Mouse (Mus musculus) midbrain, embryonic 16.5 days (tissue): ENCODE results near the gene 1700016H13Rik. TPM values are rescaled to one million over a fixed set of nuclear protein-coding genes. Genes with fewer than 3 reads are reported as not detected.

ENCODE experiments used
- ATAC-seq: fragments of 200-750 bp; cut with Nextera tagmentation; 2 replicates; pipeline ENCODE4 v1.8.0; 2017; ENCODE audit warnings: moderate TSS enrichment
- H3K27ac ChIP-seq: fragments of 300-500 bp; sonication (generic); 2 replicates; pipeline ENCODE4 v1.5.1; 2014; ENCODE audit warnings: mild to moderate bottlenecking, low read length, mixed read lengths
- H3K27me3 ChIP-seq: fragments of 300-500 bp; sonication (generic); 2 replicates; pipeline ENCODE4 v1.6.1; 2014; ENCODE audit warnings: low read depth, low read length, mixed read lengths; ENCODE audit not compliant: control insufficient read depth, insufficient read depth
- H3K36me3 ChIP-seq: fragments of 300-500 bp; sonication (generic); 2 replicates; pipeline ENCODE4 v1.6.1; 2014; ENCODE audit warnings: mild to moderate bottlenecking, low read length, moderate library complexity, mixed read lengths; ENCODE audit not compliant: control insufficient read depth, insufficient read depth
- H3K4me1 ChIP-seq: fragments of 300-500 bp; sonication (generic); 2 replicates; pipeline ENCODE4 v1.6.1; 2014; ENCODE audit warnings: mild to moderate bottlenecking, low read length, mixed read lengths; ENCODE audit not compliant: control insufficient read depth, insufficient read depth
- H3K4me2 ChIP-seq: fragments of 300-500 bp; sonication (generic); 2 replicates; pipeline ENCODE4 v1.6.1; 2014; ENCODE audit warnings: mild to moderate bottlenecking, low read length, mixed read lengths
- H3K4me3 ChIP-seq: fragments of 300-500 bp; sonication (generic); 2 replicates; pipeline ENCODE4 v1.5.1; 2014; ENCODE audit warnings: low read depth, mild to moderate bottlenecking, low read length, moderate library complexity, mixed read lengths
- H3K9ac ChIP-seq: fragments of 300-500 bp; sonication (generic); 2 replicates; pipeline ENCODE4 v1.6.1; 2014; ENCODE audit warnings: low read depth, low read length, mixed read lengths
- H3K9me3 ChIP-seq: fragments of 300-500 bp; sonication (generic); replicated peaks from 2 replicates; pipeline ENCODE4 v1.6.1; 2014; ENCODE audit warnings: mild to moderate bottlenecking, low read length, mixed read lengths; ENCODE audit not compliant: control insufficient read depth, poor library complexity, severe bottlenecking
- WGBS: fragments of 180-500 bp; shearing (Covaris S2); extraction: QIAGEN DNeasy Blood & Tissue Kit; methylation state at CpG from one replicate; pipeline ENCODE4 v1.1.7; 2014; 5-methylcytosine and 5-hydroxymethylcytosine counted together
- polyA plus RNA-seq: library from polyadenylated mRNA; unstranded; fragments of >200 nt; fragmentation: Nextera tagmentation; extraction: Ambion mirVana; gene quantifications from 2 replicates; pipeline ENCODE4 v1.2.1, GENCODE M21; 2015

The 1700016H13Rik gene
- polyA plus RNA-seq, 1 experiment from 2014 or later = 0.29 TPM

DNA sequence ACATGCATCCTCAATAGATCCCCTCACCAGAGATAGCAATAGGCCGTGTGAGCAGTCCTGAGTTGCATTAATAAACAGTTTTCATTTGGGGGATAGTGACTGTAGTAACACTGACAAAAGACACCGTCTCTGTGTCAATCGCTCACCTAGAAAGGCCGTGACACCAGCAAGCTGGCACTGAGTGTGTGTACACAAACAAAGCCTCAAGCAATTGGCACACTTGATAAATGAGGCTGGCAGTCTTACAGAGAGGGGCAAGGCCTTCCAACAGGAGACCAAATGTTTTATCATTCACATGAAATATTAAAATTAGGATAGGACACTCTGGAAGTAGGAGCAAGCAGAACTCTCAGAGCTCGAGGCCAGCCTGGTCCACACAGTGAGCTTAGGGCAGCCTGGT is 33.5 kb downstream of the 1700016H13Rik start:
- H3K9me3 ChIP-seq = no peaks in the 10 kb centered on the region
- H3K4me1 ChIP-seq = no peaks in the 10 kb centered on the region
- no peaks in the 10 kb centered on the region for H3K36me3 ChIP-seq
- H3K4me2 ChIP-seq = no peak overlapping the region
- H3K27me3 ChIP-seq = no peaks in the 10 kb centered on the region
- ATAC-seq = no peak
- no peak overlapping the region for H3K4me3 ChIP-seq
- H3K9ac ChIP-seq = no peak overlapping the region
- WGBS = 73% methylated on average over 5 of the region's 5 CpGs
- H3K27ac ChIP-seq = no peak overlapping the region

DNA sequence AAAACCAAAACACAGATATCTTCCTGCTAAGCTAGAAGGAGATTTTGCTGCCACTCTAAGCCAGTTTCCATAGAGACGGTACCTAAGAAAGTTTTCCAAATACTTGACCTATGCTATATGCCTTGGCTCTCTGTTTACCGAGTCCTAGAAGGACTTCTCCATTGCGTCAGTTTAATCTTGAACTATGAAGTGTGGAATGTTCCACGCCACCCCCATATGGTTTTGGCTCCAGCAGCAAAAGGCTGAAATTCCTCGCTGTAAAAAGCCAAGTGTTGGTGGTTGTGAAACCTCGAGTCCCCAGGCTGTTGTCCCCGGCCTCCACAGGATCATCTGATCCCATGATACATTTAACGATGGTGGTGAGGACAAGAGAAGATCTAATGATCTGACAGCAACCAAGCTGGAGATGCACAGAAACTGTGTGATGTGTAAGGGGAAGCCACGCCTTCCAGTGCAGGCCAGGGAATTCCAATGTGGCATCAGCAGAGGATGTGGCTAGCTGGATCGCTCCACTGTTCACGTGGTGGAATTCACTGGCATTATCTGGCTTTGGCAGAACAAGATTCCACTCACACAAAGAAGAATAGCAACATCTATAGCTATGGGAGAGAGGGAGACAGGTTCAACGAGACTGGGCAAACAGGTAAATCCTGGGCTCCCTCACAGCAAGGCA is 35.4 kb downstream of the 1700016H13Rik start:
- Histone ChIP-seq H3K4me2 (no peak overlapping the region), H3K9me3 (no peaks in the 10 kb centered on the region), H3K27ac (no peak overlapping the region), H3K36me3 (no peaks in the 10 kb centered on the region), H3K9ac (no peak overlapping the region), H3K4me1 (no peaks in the 10 kb centered on the region), H3K27me3 (no peaks in the 10 kb centered on the region), H3K4me3 (no peak overlapping the region)
- ATAC-seq = no peak
- WGBS = 82% methylated on average over 12 of the region's 12 CpGs

- Histone ChIP-seq H3K27ac (no peak overlapping the region), H3K27me3 (no peaks in the 10 kb centered on the region), H3K4me1 (no peaks in the 10 kb centered on the region), H3K4me2 (no peak overlapping the region), H3K4me3 (no peak overlapping the region), H3K9me3 (no peaks in the 10 kb centered on the region), H3K9ac (no peak overlapping the region), H3K36me3 (no peaks in the 10 kb centered on the region)
- ATAC-seq = no peak
- WGBS = 65% methylated on average over 9 of the region's 9 CpGs
Observed at GRCm38 (mm10) chr5:103617191-103617590, 38.6 kb downstream of the 1700016H13Rik start.

GRCm38 (mm10) chr5:103614356-103614755 is 41.5 kb downstream of the 1700016H13Rik start:
- 90% methylated on average over 7 of the region's 7 CpGs for WGBS
- Histone ChIP-seq H3K4me3 (no peak overlapping the region), H3K36me3 (no peaks in the 10 kb centered on the region), H3K9ac (no peak overlapping the region), H3K9me3 (no peaks in the 10 kb centered on the region), H3K4me2 (no peak overlapping the region), H3K27ac (no peak overlapping the region), H3K27me3 (no peaks in the 10 kb centered on the region), H3K4me1 (no peaks in the 10 kb centered on the region)
- ATAC-seq = no peak

DNA sequence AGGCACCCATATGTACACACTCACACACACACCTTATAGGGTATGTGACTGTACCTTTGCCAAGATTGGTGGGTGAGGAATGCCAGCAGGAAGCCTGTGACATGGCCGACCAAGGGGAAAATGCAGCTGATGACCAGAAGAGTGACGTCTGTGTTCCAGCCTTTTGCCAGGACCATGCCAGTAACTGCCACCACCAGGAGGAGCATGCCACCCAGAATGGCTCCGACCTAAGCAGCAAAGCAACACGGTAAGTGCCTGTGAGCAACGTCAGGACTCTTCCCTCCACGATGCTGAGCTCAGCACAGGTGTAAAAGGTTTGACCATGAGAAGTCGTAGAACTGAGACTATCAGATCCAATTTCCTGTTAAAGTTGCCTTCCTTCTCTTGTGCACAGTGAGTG is 43.5 kb downstream of the 1700016H13Rik start:
- Histone ChIP-seq H3K9ac (no peak overlapping the region), H3K4me3 (no peak overlapping the region), H3K27ac (no peak overlapping the region), H3K9me3 (no peaks in the 10 kb centered on the region), H3K27me3 (no peaks in the 10 kb centered on the region), H3K36me3 (no peaks in the 10 kb centered on the region), H3K4me2 (no peak overlapping the region), H3K4me1 (no peaks in the 10 kb centered on the region)
- 87% methylated on average over 7 of the region's 7 CpGs for WGBS
- ATAC-seq = no peak

- Histone ChIP-seq H3K4me2 (no peak overlapping the region), H3K9ac (no peak overlapping the region), H3K27ac (no peak overlapping the region), H3K4me1 (no peaks in the 10 kb centered on the region), H3K9me3 (no peaks in the 10 kb centered on the region), H3K36me3 (no peaks in the 10 kb centered on the region), H3K4me3 (no peak overlapping the region), H3K27me3 (no peaks in the 10 kb centered on the region)
- ATAC-seq = no peak
- WGBS = 92% methylated on average over 10 of the region's 10 CpGs
Observed at GRCm38 (mm10) chr5:103610856-103611472, 44.8 kb downstream of the 1700016H13Rik start.

GRCm38 (mm10) chr5:103610148-103610547 is 45.7 kb downstream of the 1700016H13Rik start:
- Histone ChIP-seq H3K27me3 (no peaks in the 10 kb centered on the region), H3K36me3 (no peaks in the 10 kb centered on the region), H3K4me2 (no peak overlapping the region), H3K9ac (no peak overlapping the region), H3K4me3 (no peak overlapping the region), H3K27ac (no peak overlapping the region), H3K4me1 (no peaks in the 10 kb centered on the region), H3K9me3 (no peaks in the 10 kb centered on the region)
- 68% methylated on average over 5 of the region's 5 CpGs for WGBS
- no peak for ATAC-seq

- 82% methylated on average over 7 of the region's 7 CpGs for WGBS
- Histone ChIP-seq H3K27ac (no peak overlapping the region), H3K36me3 (no peaks in the 10 kb centered on the region), H3K4me2 (no peak overlapping the region), H3K4me3 (no peak overlapping the region), H3K4me1 (peaks cover 2% of the 10 kb centered on the region; the same call in 1 of the 2 replicates), H3K9me3 (no peaks in the 10 kb centered on the region), H3K27me3 (no peaks in the 10 kb centered on the region), H3K9ac (no peak overlapping the region)
- no peak for ATAC-seq
Observed at GRCm38 (mm10) chr5:103605707-103606106, 50.1 kb downstream of the 1700016H13Rik start.

DNA sequence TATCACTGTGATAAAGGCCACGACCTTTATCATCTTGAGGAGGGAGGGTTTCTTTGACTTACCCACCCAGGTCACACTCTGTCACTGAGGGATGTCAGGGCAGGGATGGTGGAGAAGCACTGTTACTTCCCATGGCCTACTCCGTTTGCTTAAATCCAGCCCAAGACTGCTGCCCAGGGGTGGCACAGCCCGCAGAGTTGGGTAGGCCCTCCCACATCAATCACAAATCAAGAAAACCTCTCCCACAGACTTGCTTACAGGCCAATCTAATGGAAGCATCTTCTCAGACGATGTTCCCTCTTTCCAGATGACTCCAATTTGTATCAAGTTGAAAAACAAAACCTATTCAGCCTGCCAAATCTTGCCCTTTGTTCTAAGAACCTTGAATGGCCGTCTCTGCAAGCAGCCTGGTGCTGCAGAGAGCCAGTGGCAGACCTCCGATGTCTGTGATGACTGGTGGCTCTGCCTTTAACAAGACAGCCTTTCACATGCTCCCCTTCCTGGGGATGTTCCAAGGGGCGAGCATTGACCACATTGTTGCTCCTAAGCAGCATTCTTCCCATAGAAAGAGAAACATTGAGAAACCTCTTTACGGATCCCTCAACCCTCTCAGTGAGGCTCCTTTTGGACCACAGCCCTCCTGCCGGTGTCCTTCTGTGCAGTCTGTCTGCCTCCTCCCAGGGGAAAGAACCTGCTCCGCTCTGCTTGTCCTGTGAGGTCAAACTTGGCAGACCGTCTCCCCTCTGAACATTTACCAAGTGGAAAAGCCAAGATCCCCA is 52.5 kb downstream of the 1700016H13Rik start:
- H3K4me2 ChIP-seq = no peak overlapping the region
- H3K9ac ChIP-seq = no peak overlapping the region
- no peaks in the 10 kb centered on the region for H3K36me3 ChIP-seq
- no peaks in the 10 kb centered on the region for H3K27me3 ChIP-seq
- 32% methylated on average over 11 of the region's 11 CpGs for WGBS
- no peaks in the 10 kb centered on the region for H3K9me3 ChIP-seq
- H3K27ac ChIP-seq = no peak overlapping the region
- peaks cover 2% of the 10 kb centered on the region; the same call in 1 of the 2 replicates for H3K4me1 ChIP-seq
- peak; percentile 72 for ATAC-seq
- H3K4me3 ChIP-seq = no peak overlapping the region
